Mouse (Mus musculus): ENCODE measurements at regions not wholly inside any gene's neighbourhood (a gene's known extent, or its start where the extent isn't known, plus 50 kb on each side); places are given as distances from the start of the nearest gene placed in this dataset.

GRCm38 (mm10) chr10:96534547-96535124 is 82.2 kb upstream of the Btg1 start:
- Histone ChIP-seq H3K4me2 (replicated peaks) (no peak overlapping the region), H3K4me1 (no peaks in the 10 kb centered on the region), H3K9me3 (no peaks in the 10 kb centered on the region), H3K36me3 (no peaks in the 10 kb centered on the region), H3K9ac (replicated peaks) (no peak overlapping the region), H3K27ac (replicated peaks) (no peak overlapping the region), H3K4me3 (no peak overlapping the region), H3K27me3 (no peaks in the 10 kb centered on the region)
- no peak for ATAC-seq (ENCODE audit: low FRiP score, low read depth)
- 92% methylated on average over 7 of the region's 7 CpGs for WGBS

DNA sequence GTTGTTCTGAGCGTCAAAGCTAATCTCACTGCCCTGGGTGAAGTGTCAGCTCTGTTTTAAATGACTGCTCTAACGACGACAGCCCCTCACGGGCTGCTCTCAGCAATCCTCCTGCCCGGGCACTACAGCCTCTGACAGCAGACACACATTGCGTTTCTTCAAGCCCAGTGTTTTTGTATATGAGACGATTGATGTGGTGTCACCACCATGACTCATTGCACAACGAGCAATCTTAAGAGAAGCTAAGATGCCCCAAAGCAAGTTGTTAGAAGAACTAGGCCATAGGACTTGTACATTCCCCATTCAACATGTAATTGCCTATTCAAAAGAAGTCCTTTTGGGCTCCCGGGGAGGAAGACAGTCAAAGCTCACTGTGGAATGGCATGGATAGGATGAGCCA is 81.3 kb upstream of the Btg1 start:
- no peaks in the 10 kb centered on the region for H3K9me3 ChIP-seq
- H3K9ac ChIP-seq (replicated peaks) = no peak overlapping the region
- no peaks in the 10 kb centered on the region for H3K4me1 ChIP-seq
- H3K4me2 ChIP-seq (replicated peaks) = no peak overlapping the region
- H3K4me3 ChIP-seq = no peak overlapping the region
- no peak for ATAC-seq (ENCODE audit: low FRiP score, low read depth)
- no peaks in the 10 kb centered on the region for H3K36me3 ChIP-seq
- no peak overlapping the region for H3K27ac ChIP-seq (replicated peaks)
- 76% methylated on average over 9 of the region's 9 CpGs for WGBS
- no peaks in the 10 kb centered on the region for H3K27me3 ChIP-seq

DNA sequence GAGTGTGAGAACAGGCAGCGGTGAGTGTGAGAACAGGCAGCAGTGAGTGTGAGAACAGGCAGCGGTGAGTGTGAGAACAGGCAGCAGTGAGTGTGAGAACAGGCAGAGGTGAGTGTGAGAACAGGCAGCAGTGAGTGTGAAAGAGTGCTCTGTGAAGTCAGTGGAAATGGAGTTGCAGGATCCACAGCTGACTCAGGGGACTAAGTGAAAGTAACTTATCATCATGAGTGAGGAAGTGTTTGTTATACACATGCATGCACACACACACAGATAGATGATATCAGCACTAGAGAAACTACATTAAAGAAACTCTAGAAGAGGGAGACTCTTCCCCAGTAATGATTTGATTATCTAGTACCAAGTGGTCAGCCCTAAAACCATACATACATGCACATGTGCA is 76.0 kb upstream of the Btg1 start:
- 100% methylated on average over 2 of the region's 2 CpGs for WGBS
- Histone ChIP-seq H3K4me3 (no peak overlapping the region), H3K9me3 (no peaks in the 10 kb centered on the region), H3K36me3 (no peaks in the 10 kb centered on the region), H3K27ac (replicated peaks) (no peak overlapping the region), H3K4me1 (no peaks in the 10 kb centered on the region), H3K27me3 (no peaks in the 10 kb centered on the region), H3K9ac (replicated peaks) (no peak overlapping the region), H3K4me2 (replicated peaks) (no peak overlapping the region)
- no peak for ATAC-seq (ENCODE audit: low FRiP score, low read depth)

DNA sequence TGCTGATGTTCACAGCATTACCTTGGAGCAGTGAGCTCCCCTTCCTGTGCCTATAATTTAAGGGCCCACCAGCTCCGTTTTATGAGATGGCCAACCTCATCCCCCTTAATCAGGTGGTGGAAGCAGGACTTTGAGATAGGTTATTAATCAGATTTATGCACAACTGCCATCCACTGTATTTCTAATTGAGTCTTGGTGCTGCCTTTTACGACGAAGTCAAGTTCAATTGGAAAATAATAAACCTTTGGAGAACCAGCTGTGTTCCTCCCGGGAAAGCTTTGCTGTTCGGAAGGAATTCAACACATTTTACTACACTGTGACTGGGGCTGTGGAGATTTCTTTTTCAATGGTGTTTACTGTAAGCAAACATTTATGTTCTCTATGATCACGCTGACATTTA is 71.5 kb upstream of the Btg1 start:
- ATAC-seq (ENCODE audit: low FRiP score, low read depth) = no peak
- no peak overlapping the region for H3K27ac ChIP-seq (replicated peaks)
- H3K4me2 ChIP-seq (replicated peaks) = no peak overlapping the region
- no peaks in the 10 kb centered on the region for H3K36me3 ChIP-seq
- H3K4me1 ChIP-seq = no peaks in the 10 kb centered on the region
- WGBS = 77% methylated on average over 6 of the region's 6 CpGs
- no peak overlapping the region for H3K4me3 ChIP-seq
- H3K9ac ChIP-seq (replicated peaks) = no peak overlapping the region
- no peaks in the 10 kb centered on the region for H3K27me3 ChIP-seq
- no peaks in the 10 kb centered on the region for H3K9me3 ChIP-seq

DNA sequence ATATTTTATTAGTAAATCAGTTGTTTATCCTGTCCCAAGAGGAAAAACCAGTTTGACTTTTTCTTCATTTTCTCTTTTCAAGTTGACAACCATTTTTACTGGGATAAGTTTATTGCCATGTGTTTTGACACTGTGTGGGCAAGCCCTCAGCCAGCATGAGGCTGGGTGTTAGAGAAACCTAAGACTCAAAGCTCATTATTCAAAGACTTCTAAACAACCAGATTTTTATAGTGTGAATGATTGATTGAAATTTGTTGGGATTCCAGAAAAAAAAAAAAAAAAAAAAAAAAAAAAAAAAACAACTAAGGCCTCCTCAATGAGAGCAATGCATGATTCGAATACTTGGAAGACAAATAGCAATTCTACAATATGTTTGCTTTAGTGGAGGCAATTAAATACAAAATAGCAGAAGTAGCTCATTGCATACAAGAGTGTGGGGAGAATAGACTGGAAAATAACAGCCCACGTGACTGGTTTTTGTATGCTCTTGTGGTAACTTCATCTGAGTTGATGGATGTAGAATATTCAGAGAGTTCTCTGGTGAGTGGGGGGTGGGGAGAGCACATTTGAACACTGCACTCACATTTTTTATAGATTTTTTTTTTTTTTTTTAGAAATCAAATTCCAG is 70.9 kb upstream of the Btg1 start:
- Histone ChIP-seq H3K4me2 (replicated peaks) (no peak overlapping the region), H3K27me3 (no peaks in the 10 kb centered on the region), H3K4me3 (no peak overlapping the region), H3K36me3 (no peaks in the 10 kb centered on the region), H3K9me3 (no peaks in the 10 kb centered on the region), H3K4me1 (no peaks in the 10 kb centered on the region), H3K9ac (replicated peaks) (no peak overlapping the region), H3K27ac (replicated peaks) (no peak overlapping the region)
- WGBS = 84% methylated on average over 2 of the region's 2 CpGs
- ATAC-seq (ENCODE audit: low FRiP score, low read depth) = no peak

- H3K27ac ChIP-seq (replicated peaks) = no peak overlapping the region
- H3K4me3 ChIP-seq = no peak overlapping the region
- WGBS = 87% methylated on average over 2 of the region's 2 CpGs
- H3K36me3 ChIP-seq = no peaks in the 10 kb centered on the region
- H3K4me2 ChIP-seq (replicated peaks) = no peak overlapping the region
- no peak for ATAC-seq (ENCODE audit: low FRiP score, low read depth)
- H3K27me3 ChIP-seq = no peaks in the 10 kb centered on the region
- no peak overlapping the region for H3K9ac ChIP-seq (replicated peaks)
- no peaks in the 10 kb centered on the region for H3K4me1 ChIP-seq
- H3K9me3 ChIP-seq = no peaks in the 10 kb centered on the region
These were observed 67.2 kb upstream of the Btg1 start for GRCm38 (mm10) chr10:96549651-96550050.

GRCm38 (mm10) chr10:96550266-96550665 is 66.5 kb upstream of the Btg1 start:
- Histone ChIP-seq H3K4me1 (no peaks in the 10 kb centered on the region), H3K27ac (replicated peaks) (no peak overlapping the region), H3K4me3 (no peak overlapping the region), H3K9ac (replicated peaks) (no peak overlapping the region), H3K36me3 (no peaks in the 10 kb centered on the region), H3K27me3 (no peaks in the 10 kb centered on the region), H3K4me2 (replicated peaks) (no peak overlapping the region), H3K9me3 (no peaks in the 10 kb centered on the region)
- 85% methylated on average over 4 of the region's 4 CpGs for WGBS
- ATAC-seq (ENCODE audit: low FRiP score, low read depth) = no peak

- 33% methylated on average over 2 of the region's 2 CpGs for WGBS
These were observed 59.5 kb upstream of the Btg1 start for GRCm38 (mm10) chr10:96557336-96557735.

GRCm38 (mm10) chr10:96565343-96565742 is 51.5 kb upstream of the Btg1 start:
- no peak overlapping the region for H3K4me3 ChIP-seq
- H3K9ac ChIP-seq (replicated peaks) = no peak overlapping the region
- H3K9me3 ChIP-seq = peaks cover 5% of the 10 kb centered on the region; the same call in 1 of the 2 replicates
- no peak overlapping the region for H3K27ac ChIP-seq (replicated peaks)
- no peak overlapping the region for H3K4me2 ChIP-seq (replicated peaks)
- H3K27me3 ChIP-seq = no peaks in the 10 kb centered on the region
- H3K4me1 ChIP-seq = no peaks in the 10 kb centered on the region
- no peak for ATAC-seq (ENCODE audit: low FRiP score, low read depth)
- no peaks in the 10 kb centered on the region for H3K36me3 ChIP-seq

More at GRCm38 (mm10) chr10:96557336-96557735, 59.5 kb upstream of the Btg1 start:
- Histone ChIP-seq H3K9me3 (no peaks in the 10 kb centered on the region), H3K27me3 (no peaks in the 10 kb centered on the region), H3K4me2 (replicated peaks) (no peak overlapping the region), H3K36me3 (no peaks in the 10 kb centered on the region), H3K9ac (replicated peaks) (no peak overlapping the region), H3K27ac (replicated peaks) (no peak overlapping the region), H3K4me3 (no peak overlapping the region), H3K4me1 (no peaks in the 10 kb centered on the region)
- ATAC-seq (ENCODE audit: low FRiP score, low read depth) = no peak
